Mouse (Mus musculus): Measurements from ENCODE around the gene Gramd1b. TPM values are rescaled to one million over a fixed set of nuclear protein-coding genes. Genes with fewer than 3 reads are reported as not detected.

Gene Gramd1b
- total RNA-seq, 2 experiments from 2014 or later, result 147 to 167 TPM

GRCm38 (mm10) chr9:40430969-40431368 lies 100.2 kb downstream of the Gramd1b start:
- DNase-seq (ENCODE audit: low spot score in 2 of 2), result no peak

GRCm38 (mm10) chr9:40427663-40428062 lies 103.5 kb downstream of the Gramd1b start:
- DNase-seq (ENCODE audit: low spot score in 2 of 2), result no peak

- DNase-seq (ENCODE audit: low spot score in 2 of 2), result no peak
Observed at GRCm38 (mm10) chr9:40426282-40426964, 104.8 kb downstream of the Gramd1b start.

- DNase-seq (ENCODE audit: low spot score in 2 of 2), result no peak
Observed at GRCm38 (mm10) chr9:40424874-40425273, 106.3 kb downstream of the Gramd1b start.

GRCm38 (mm10) chr9:40423427-40423867 lies 107.7 kb downstream of the Gramd1b start:
- no peak for DNase-seq (ENCODE audit: low spot score in 2 of 2)

GRCm38 (mm10) chr9:40422368-40423057 lies 108.7 kb downstream of the Gramd1b start:
- no peak for DNase-seq (ENCODE audit: low spot score in 2 of 2)

- no peak for DNase-seq (ENCODE audit: low spot score in 2 of 2)
Observed at GRCm38 (mm10) chr9:40420652-40421335, 110.4 kb downstream of the Gramd1b start.

- DNase-seq (ENCODE audit: low spot score in 2 of 2), result no peak
Observed at GRCm38 (mm10) chr9:40418803-40419202, 112.4 kb downstream of the Gramd1b start.

- no peak for DNase-seq (ENCODE audit: low spot score in 2 of 2)
Observed at GRCm38 (mm10) chr9:40416150-40416549, 115.0 kb downstream of the Gramd1b start.

GRCm38 (mm10) chr9:40414904-40415766 lies 116.0 kb downstream of the Gramd1b start:
- DNase-seq (ENCODE audit: low spot score in 2 of 2), result peak; percentile 58 to 92

GRCm38 (mm10) chr9:40414498-40414903 lies 116.7 kb downstream of the Gramd1b start:
- peak; percentile 68 to 76 for DNase-seq (ENCODE audit: low spot score in 2 of 2)

GRCm38 (mm10) chr9:40413601-40414000 lies 117.6 kb downstream of the Gramd1b start:
- no peak for DNase-seq (ENCODE audit: low spot score in 2 of 2)

GRCm38 (mm10) chr9:40412931-40413330 lies 118.3 kb downstream of the Gramd1b start:
- DNase-seq (ENCODE audit: low spot score in 2 of 2), result no peak

- DNase-seq (ENCODE audit: low spot score in 2 of 2), result no peak
Observed at GRCm38 (mm10) chr9:40412246-40412645, 118.9 kb downstream of the Gramd1b start.

GRCm38 (mm10) chr9:40410895-40411294 lies 120.3 kb downstream of the Gramd1b start:
- no peak for DNase-seq (ENCODE audit: low spot score in 2 of 2)

- DNase-seq (ENCODE audit: low spot score in 2 of 2), result no peak
Observed at GRCm38 (mm10) chr9:40409071-40409470, 122.1 kb downstream of the Gramd1b start.

GRCm38 (mm10) chr9:40408415-40408814 lies 122.8 kb downstream of the Gramd1b start:
- DNase-seq (ENCODE audit: low spot score in 2 of 2), result no peak

- DNase-seq (ENCODE audit: low spot score in 2 of 2), result no peak
Observed at GRCm38 (mm10) chr9:40407876-40408275, 123.3 kb downstream of the Gramd1b start.

GRCm38 (mm10) chr9:40405804-40406203 lies 125.4 kb downstream of the Gramd1b start:
- no peak for DNase-seq (ENCODE audit: low spot score in 2 of 2)

- DNase-seq (ENCODE audit: low spot score in 2 of 2), result no peak
Observed at GRCm38 (mm10) chr9:40405263-40405662, 125.9 kb downstream of the Gramd1b start.

- peak in 1 of 2 experiments; percentile 60 for DNase-seq (ENCODE audit: low spot score in 2 of 2)
Observed at GRCm38 (mm10) chr9:40404637-40405036, 126.5 kb downstream of the Gramd1b start.
